Mouse (Mus musculus): ENCODE measurements around the gene Pde1a. TPM values are rescaled to one million over a fixed set of nuclear protein-coding genes. Genes with fewer than 3 reads are reported as not detected.

Gene Pde1a
- total RNA-seq, 2 experiments from 2014 or later = 16.3 to 18.7 TPM

DNA sequence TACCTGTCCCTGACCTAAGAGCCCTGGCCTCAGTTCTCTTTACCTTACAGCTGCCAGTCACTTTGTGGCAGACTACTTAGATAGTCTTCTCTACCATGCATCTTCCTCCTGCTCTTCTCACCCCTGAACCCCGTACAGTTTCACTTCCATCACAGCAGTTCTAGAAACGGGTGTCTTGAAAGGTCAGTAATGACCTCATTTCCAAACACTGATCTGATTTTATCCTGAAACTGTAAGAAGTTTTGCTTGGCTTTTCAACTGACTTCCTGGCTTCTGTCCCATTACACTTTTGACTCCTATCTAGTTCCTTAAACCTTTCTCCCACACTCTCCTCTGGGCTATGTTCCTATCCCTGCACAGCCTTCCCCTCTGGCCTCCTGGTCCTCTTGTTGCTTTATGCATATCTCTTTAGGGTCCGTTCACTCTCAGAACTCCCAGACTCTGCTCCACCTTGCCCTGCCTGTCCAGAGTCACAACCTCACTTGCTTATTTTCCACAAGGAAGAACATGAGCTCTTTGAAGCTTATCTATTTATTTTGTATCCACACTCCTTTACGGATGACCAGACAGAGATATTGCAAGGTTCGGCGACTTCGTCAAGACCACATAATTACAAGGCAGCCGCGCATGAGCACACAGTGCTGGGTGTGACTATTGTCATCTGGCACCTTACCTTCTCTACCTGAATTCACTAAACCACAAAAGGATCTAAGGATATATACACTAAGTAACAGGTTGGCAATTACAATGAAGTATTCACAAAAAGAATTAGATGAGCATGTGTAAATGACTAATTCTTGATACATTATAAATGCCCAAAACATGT is 162.4 kb downstream of the Pde1a start:
- DNase-seq (ENCODE audit: low spot score in 2 of 2) = no peak

DNA sequence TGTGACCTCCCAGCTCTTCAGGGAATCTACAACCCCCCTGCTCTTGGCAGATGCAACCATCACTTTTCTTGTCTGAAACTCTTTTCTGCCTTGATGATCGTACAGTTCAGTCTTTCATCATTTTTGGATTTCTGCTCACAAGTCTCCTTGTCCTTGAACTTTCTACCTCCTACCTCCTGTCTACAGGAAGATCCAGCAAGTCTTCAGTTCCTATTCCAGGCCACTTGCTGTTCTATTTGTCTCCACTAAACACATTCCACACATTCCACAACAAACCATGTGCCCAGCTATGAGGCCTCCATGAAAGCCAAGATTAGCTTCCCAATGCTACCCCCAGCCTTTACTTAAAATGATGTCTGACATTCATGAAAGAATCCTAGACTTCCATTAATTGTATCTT is 163.2 kb downstream of the Pde1a start:
- no peak for DNase-seq (ENCODE audit: low spot score in 2 of 2)

DNA sequence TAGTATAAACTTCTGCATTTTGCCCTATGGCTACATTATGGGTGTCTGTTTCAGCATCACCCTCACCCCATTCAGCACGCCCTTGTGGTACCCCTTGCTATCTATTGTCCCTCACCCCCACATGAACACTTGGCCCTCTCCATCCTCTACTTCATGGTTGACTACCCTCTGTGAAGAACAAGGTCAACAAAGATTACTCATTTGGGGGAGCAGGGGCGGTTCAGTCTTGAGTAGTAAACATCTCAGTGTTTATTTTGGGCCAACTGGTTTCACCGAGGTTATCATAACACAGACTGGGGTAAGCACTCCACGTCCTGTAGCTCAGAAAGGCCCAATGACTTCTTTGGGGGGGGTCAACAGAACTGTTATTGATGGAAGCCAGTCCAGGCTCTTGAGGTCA is 164.3 kb downstream of the Pde1a start:
- no peak for DNase-seq (ENCODE audit: low spot score in 2 of 2)

DNA sequence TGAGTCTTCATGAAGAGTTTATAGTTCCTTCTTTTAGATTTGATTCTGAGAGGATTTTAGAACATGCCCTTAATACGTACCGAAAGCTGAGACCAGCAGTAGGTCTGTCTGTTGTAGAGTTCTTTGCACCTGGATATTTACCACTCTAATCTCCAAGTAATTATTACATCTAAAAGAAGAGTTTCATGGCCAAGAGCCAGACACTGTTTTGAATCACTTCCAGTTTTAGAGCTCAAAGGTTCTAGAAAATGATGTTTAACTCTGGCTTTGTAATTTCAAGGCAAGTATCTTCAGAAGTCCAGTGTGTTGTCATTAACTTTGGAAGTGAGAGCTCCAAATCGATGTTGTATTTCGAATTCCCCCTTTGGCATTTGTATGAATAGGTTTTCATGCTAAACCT is 167.8 kb downstream of the Pde1a start:
- DNase-seq (ENCODE audit: low spot score in 2 of 2) = no peak

DNA sequence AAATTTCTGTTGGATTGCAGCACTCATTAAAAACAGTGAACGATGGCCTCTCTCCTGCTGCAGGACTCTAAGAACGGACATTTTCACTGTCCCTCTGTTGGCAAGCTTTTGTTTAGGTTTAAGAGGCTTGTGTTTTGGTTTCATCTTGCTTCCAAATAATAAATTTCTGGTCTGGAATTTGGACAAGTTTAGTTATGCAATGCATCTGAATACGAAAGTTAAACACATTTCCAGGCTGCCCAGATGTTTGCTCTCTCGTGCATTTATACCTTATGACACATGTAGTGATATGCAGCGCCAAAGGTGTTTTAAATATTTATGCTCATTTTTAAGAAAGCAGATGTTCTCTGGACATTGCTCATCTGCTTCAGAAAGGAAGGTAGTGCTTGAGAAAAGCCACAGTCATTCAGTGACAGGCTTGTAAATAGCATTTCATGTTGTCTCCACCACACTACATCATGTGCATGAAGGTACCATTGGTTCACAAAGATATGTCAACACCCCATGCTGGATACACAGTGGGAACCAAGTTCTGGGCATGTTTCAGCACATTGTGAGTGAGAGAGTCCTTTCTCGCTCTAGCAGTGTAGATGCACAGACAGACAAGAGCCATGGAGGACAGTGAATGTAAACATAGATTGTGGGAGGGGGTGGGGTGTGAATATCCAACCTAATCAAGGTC is 171.5 kb downstream of the Pde1a start:
- DNase-seq (ENCODE audit: low spot score in 2 of 2) = no peak

DNA sequence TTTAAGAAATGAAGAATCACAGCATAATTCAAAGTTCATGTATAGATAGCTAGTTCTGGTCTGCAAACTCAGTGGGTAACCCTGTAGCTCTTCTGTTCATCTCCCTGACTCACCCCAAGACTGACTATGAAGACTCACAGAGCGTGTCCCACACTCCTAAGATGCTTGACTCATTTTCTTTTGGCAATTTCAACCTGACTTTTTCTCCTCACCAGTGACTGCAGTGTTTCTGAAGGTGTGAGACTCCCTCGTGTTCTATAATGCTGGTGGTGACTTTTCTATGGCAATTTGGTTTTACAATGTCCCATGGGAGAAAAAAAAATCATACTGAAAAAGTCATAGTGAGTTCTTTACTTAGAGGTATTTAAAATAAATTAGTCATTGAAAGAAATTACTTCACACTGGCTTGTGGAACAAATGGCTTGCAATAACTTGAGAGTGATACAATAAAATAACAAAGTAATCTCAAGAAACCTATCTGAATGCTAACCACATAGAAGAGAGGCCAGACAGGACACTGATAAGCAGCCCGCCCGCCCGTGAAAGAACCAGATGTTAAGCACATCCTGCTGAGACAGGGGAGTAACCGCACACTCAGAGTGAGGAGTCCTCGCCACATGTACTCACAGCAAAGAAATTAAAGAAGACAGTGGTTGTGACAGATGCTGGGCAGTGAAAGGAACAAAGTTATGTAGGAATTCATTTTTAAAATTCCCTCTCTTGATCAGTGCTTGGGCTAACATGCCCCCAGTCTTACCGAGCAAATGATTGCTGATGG is 183.2 kb downstream of the Pde1a start:
- DNase-seq (ENCODE audit: low spot score in 2 of 2) = no peak

DNA sequence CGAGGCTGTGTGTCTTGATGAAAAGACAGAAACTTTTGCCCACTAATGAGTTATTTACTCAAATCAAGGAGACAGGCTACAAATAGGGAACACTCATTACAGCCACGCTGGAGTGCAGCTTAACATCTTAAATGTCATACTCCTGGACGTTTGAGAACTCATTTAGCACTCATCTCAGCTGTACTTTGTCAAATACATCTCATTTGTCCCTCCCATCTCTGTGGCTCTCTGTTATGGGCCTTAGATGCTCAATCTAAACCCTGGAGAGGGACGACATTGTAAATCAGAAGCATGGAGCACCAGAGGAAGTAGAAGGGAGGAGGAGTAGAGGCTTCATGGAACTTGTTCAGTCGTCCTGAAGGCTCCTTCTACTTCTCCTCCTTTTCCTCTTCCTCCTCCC is 194.6 kb downstream of the Pde1a start:
- no peak for DNase-seq (ENCODE audit: low spot score in 2 of 2)

DNA sequence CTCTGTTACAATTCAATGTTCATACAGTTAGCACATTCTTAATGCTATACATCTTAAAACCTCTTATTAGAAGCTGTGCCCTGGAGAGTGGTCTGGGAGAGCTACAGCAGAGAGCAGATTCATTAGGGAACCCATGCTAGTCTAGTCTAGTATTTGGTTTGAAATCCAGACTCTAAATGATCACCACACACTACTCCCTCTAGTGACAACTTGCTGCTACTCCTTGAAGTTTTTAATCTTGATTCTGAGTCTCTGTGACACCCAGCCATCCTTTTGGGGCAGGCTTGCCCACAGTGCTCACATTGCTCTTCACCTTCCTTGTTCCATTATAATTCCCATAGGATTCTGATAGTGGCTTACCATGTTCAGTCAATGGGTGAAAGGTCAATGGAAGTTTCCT is 206.9 kb downstream of the Pde1a start:
- DNase-seq (ENCODE audit: low spot score in 2 of 2) = no peak

DNA sequence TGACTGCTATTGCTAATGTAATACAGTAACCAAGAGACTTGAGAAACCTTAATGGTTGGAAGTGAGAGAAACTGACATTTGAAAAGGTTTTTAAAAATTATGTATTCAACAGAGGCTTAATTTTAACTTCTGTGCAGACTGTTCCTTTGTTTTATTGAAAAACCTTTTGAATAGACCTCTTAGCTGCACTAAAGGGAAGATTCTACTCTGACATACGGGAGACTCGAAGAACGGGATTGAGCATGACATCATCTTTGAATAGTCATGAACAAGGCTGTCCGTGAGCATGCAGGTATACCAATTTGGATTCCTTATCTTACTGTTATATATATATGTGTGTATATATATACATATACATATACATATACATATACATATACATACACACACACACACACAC is 207.9 kb downstream of the Pde1a start:
- DNase-seq (ENCODE audit: low spot score in 2 of 2) = no peak

DNA sequence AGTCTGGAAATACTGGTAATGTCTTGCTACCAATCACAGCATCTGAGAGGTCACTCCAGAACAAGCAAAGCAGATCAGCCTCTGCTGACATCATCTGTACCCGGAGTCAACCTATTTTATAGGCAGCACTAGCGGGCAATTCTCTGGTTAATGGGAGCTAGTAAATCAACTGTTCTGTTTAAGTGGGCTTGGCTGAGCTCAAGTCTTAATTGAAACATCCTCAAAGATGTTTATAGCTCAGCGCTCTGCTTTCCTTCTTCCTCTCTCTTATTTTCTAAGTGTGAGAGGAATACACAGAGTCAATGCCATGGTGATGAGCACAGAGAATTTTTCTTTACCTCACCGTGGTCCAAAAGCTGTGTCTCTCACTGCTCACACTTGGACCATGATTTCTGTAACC is 208.8 kb downstream of the Pde1a start:
- no peak for DNase-seq (ENCODE audit: low spot score in 2 of 2)

DNA sequence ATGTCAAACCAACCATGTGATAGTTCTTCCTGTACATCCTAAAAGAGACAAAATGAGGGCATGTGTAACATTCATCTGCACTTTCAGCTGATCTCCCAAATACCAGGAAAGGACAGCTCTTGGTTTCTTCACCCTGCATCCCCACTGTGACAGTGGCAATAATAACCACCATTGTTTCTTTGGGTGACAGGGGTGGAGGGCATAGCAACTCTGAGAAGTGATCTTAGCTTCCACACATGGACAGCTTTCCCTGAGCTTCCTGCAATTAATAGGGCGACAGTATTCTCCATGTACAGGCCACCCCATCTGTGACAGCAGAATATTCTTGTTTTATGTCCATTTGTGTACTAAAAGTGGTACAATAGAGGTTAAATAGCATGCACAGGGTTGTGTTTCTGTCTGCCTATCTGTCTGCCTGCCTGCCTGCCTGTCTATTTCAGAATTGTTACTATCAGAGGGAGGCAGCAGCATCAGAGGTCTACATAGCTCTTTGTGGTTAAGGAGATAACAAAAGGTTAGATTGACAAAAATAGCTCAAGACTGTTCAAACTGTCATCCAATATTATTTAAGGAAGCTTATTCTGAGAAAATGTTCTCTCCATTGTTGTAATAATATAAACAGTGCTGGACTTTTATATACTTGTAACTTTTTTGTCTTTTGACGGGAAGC is 227.3 kb downstream of the Pde1a start:
- DNase-seq (ENCODE audit: low spot score in 2 of 2) = no peak

DNA sequence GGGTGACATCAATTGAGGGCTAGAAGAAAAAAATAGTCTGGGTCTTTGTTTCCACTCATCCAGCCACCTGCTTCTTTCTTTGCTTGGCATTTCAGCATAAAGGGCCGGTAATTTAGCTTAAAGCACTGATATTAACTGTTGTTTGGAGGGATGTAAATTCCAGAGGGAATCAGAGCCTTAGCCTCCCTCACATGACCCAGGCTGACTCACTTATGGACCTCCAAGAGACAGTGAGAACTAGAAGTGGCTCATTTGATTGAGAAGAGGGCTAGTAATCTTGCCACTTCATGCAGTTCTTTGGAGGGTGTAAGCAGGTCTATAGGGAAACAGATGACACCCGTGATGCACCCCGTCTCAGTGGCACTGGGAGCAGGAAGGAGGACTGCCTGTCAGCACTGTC is 230.7 kb downstream of the Pde1a start:
- DNase-seq (ENCODE audit: low spot score in 2 of 2) = no peak

DNA sequence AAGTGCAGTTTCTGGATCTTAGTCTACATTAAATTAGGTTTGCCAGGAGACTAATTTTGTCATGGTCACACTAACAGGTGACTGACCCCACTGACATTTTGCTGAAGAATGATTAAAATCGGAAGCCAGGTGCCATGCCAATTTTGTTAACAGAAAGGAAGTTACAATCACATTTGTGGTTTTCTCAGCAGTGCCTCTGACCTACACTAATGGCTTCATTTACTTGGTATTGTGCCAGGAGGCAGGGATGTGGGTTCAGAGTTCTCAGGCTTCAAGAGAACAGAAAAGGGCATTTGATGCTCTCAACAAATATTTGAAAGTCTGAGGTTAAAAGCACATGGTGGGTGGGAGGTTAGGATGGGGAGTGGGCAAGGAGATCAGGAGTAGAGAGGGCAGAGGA is 236.4 kb downstream of the Pde1a start:
- DNase-seq (ENCODE audit: low spot score in 2 of 2) = no peak

DNA sequence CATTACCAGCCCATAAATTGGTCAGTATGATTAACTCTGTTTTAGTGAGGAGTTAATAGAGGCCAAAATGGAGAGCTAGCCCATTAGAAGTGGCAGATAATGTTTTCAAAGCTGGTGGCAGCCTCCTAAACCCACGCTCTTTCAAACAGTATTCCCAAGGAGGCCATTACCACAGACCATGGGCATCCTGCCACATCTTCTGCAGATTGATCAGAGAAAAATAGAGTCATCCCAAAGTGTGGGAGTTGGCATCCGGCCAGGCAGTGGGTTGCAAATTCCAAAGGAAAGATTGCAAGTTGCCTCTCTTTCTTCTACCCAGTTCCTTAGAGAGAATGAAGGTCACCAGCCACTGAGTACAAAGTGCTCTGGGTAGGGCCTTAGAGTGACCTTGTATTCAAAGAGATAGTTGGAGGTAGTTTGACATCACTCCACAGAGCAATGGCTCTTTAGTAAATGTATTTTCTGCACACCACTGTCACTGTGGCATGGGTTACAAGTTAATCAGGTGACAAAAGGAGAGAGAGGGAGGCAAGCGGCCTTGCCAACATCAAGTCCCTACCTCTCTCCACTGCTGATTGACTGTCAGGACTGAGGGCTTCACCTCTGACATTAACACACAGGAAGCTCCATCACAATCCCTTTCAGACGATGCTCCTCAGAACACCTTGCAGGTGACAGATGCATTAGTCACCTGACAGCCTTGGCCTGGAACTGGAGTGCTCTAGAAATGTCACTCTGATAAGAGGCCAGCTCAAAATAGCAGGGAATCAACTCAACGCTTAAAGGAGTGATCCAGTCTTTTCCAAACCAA is 237.3 kb downstream of the Pde1a start:
- peak; percentile 14 to 38 for DNase-seq (ENCODE audit: low spot score in 2 of 2)

DNA sequence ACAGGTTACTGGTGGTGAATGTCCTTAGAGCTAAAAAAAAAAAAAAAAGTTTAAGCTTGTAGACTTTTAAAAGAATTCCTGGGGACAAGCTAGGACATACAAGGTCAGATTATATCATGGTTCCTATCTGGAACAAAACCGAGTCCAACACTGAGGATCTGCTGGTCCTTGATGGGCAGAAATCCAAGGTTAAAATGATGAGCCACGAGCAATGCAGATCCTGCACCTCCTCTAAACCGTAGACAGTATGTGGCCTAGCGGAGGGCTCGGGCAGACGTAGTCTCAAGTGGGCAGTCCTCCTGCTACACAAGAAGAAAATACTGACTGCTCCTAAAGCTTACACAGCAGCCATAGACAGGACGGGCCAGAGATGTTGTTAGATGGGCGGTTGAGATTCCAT is 238.5 kb downstream of the Pde1a start:
- no peak for DNase-seq (ENCODE audit: low spot score in 2 of 2)

DNA sequence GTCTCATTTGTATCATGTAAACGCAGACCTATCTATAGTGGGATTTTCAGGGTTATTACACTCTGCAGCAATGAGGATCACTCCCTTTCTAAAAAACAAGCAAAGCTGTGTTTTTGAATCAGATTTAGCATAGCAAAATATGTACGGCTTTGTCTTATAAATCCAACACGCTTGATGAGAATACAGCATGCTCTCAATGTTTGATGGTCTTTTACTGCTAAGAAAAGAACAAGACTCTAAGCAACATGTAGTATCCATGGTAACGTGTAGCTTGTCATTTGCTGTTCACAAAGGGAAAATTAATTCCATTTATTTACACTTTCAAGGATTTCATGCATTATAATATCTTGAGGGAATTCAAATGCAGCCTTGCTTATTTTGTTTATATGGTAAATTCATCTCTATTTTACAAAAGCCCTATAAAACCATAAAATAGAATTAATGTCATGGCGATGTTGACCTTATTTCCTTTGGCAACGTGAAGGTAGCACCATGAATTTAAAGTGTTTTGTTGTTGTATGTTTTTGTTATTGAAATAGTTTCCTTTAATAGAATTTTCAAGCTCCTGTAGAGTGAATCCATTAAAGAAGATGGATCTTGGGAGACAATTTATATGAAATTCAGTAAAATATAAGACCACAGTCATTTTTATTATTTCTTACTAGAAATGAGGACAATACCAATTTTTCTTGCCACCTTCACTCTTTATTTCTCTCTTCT is 245.5 kb downstream of the Pde1a start:
- no peak for DNase-seq (ENCODE audit: low spot score in 2 of 2)

DNA sequence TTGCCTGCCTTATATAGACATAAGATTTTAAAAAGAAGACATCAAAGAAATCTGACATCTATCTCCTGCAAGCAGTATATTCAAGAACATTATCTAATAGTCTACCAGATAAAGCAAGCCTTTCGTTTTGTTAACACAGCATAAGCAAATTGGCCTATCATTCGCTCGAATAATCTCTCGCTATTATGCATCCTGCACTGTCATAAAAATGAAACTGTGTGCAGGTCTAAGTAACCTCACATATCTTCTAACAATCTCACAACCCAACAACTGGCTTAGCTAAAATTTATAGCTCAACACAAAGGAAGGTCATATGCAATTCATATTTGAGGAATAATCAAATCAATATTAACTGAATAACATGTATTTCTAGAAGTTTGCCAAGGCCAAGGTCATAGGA is 246.0 kb downstream of the Pde1a start:
- no peak for DNase-seq (ENCODE audit: low spot score in 2 of 2)

DNA sequence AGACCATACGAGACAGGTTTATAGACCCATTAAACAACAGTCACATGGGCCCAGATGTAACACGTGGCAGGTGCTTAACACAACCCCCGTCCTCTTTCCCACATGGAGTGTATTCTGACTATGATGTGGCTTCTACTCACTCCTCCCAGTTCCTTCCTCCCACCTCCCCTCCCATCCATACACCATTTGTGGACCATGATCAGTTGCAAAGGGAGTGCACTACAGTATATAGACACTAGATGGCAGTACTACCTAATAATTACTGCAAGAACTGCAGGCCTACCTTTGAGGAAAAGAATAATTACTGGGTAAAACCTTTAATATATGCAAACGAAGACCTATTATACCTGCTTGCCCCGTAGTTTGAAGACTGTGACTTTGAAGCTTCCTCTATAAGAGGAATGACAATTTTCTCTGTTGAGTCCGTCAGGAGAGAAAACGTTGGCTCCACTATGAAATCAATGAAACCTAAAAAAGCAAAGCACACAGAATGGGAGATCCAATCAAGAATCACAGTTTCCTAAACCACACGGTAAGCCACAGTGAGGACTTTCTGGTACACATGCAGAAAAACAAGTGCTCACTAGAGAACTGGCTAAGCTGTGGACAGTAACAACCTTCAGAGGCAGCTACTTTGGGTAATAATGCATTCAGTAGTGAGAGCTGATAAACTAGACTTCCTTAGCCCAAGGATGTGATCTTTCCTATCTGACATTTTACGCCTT is 263.8 kb downstream of the Pde1a start:
- no peak for DNase-seq (ENCODE audit: low spot score in 2 of 2)

DNA sequence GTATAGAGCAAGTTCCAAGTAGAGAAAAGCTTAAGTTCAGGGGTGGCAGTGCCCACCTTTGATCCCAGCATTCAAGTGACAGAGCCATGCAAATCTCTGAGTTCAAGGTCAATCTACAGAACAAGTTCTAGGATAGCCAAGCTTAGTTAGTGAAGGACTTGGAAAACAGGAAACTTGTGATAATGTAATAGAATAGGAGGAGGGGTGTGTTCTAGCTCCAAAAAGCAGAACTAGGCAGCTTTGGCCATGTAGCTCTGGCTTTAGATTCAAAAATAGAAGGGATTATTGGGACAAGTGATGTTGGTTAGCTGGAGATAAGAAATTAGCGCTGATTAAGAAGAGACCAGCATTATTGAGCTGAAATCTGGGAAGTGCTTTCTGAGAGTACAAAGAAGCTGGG is 272.4 kb downstream of the Pde1a start:
- no peak for DNase-seq (ENCODE audit: low spot score in 2 of 2)

All from adrenal gland, postnatal 4 days (tissue).